Mouse (Mus musculus) T-cell, adult 66 days (primary cell): ENCODE measurements around the gene Cacna1d. TPM values are rescaled to one million over a fixed set of nuclear protein-coding genes. Genes with fewer than 3 reads are reported as not detected.

Experiments used
- total RNA-seq, 2 experiments: library from RNA; stranded (reverse); gene quantifications; 3 replicates in 1 of 2; 4 replicates in 1 of 2; pipeline ENCODE4 v1.2.4; 2023

Gene Cacna1d
- total RNA-seq = 1 to 10 TPM in 1 of 2 experiments, under 1 TPM in 1; 0.67 to 1.1 TPM

DNA sequence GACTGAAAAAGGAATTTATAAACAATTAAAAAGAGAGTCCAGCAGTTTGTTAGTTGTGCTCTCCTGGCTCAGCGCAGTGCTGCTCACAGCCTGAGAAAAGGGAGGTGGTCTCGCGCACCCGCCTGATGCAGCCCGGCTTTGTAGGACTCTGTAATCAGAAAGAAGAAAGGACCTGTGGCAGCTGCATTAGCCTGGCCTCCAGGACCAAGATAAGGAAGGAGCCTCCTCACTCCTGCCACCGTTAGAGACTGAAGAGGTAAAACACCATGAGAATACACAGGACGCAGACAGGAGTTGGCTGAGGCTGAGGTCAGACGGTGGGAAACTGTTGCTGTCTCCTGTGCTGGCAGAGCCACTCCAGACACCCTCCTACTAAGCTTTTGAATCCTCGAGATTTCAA lies at the start of gene Cacna1d:
Gene Cacna1d, minus strand, starts transcription at position 114 of the 400 bp plus-strand sequence.

DNA sequence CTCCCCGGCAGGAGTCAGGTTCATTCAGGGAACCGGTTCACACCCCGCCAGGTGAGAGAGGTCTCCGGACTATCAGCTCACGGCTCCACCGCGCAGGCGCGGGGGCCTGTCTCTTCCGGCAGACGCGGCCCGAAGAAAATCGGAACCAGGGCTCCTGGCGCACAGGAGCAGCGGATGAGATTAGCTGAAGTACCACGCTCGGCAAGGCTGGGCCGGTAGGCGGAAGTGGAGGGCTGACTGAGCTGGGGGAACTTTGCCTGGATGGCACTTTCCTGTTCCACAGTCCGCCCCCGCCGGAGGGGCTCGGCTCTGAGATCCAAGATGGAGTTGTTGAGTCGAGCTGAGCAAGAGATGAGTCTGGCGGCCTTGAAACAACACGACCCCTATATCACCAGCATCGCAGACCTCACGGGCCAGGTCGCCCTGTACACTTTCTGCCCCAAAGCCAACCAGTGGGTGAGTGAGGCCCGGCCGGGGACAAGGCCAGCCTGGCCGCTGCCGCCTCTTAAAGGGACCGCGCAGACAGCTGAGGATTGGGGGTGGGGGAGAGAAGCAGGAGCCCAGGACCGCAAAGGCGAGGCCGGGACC lies 11.8 kb downstream of the Cacna1d start, which contains the start of gene Dcp1a:
Gene Dcp1a, plus strand, starts transcription at position 175 of the 588 bp plus-strand sequence.

DNA sequence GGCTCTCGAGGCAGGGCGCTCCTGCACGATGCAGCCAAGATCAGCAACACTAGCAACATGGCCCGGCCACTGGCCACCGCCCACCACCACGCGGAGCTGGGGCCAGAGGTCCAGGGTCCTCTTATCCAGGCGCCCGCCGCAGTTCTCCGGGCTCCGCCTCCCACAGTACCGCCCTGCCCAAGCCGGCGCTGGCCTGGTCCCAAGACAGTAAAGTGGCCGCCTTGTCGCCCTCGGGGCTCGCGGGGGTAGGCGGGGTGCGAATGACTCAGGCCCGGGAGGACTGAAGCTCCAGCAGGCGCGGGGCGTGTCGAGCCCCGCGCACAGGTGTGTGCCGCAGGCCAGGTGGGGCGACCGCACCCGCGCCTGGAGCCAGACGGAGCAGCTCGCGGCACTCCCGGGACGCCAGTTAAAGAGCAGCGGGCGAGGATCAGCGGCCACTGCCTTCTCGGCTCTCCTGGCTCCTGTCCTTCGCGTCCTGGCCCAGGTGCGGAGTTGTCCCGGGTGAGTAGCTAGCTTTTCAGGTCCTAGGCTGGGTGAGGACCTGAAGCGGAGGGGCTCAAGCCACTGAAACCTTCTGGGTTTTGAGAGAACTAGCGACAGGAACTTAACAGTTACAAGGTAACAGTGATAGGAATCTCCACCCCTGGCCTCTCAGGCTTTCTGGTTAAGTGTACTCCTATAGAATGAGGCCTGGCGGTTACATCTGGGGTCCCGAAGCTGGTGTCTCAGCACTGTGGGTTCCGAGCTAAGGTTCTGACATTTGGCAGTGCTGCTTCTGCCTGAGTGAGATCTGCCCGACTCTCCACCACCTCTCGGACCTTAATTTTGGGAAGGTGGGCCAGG lies 482.3 kb downstream of the Cacna1d start, which contains the start of the genes Il17rb and Chdh:
Gene Il17rb, minus strand, starts transcription at position 164 of the 843 bp plus-strand sequence.
Gene Chdh, plus strand, starts transcription at position 291 of the 843 bp plus-strand sequence.

Other genes starting within 250 kb of the Cacna1d start
- 10 to 100 TPM; 60.6 to 67.0 TPM for gene Dcp1a, start 11.9 kb downstream of the Cacna1d start, total RNA-seq
- gene Tkt, start 56.9 kb upstream of the Cacna1d start, total RNA-seq = 100 to 1,000 TPM; 149 to 160 TPM
- 100 to 1,000 TPM; 106 TPM for gene Prkcd, start 134.8 kb upstream of the Cacna1d start, total RNA-seq
- 10 to 100 TPM; 14.4 to 18.9 TPM for gene Rft1, start 162.9 kb upstream of the Cacna1d start, total RNA-seq
- 10 to 100 TPM; 12.5 to 14.1 TPM for gene Sfmbt1, start 223.4 kb upstream of the Cacna1d start, total RNA-seq